Mouse (Mus musculus) testis, adult 2 months (tissue): Measurements from ENCODE around the gene Dnajc5. TPM values are rescaled to one million over a fixed set of nuclear protein-coding genes. Genes with fewer than 3 reads are reported as not detected.

Source experiments
- H3K27ac ChIP-seq: fragments of 200-500 bp; 2 replicates; pipeline ENCODE4 v1.5.1; 2012; ENCODE audit warnings: low read depth, low read length; ENCODE audit not compliant: control insufficient read depth, insufficient read depth
- H3K27me3 ChIP-seq: fragments of 200-500 bp; 2 replicates; pipeline ENCODE4 v1.6.1; 2012; ENCODE audit warnings: mild to moderate bottlenecking, low read length, moderate library complexity; ENCODE audit not compliant: control insufficient read depth, insufficient read depth
- H3K36me3 ChIP-seq: fragments of 200-500 bp; 2 replicates; pipeline ENCODE4 v1.6.1; 2012; ENCODE audit warnings: mild to moderate bottlenecking, low read length; ENCODE audit not compliant: control insufficient read depth, insufficient read depth
- H3K4me1 ChIP-seq: fragments of 200-500 bp; 2 replicates; pipeline ENCODE4 v1.6.1; 2012; ENCODE audit warnings: low read length; ENCODE audit not compliant: control insufficient read depth, insufficient read depth
- H3K4me3 ChIP-seq: fragments of 200-500 bp; 2 replicates; pipeline ENCODE4 v1.5.1; 2012; ENCODE audit warnings: low read depth, mild to moderate bottlenecking, low read length, moderate library complexity, mixed read lengths; ENCODE audit not compliant: control insufficient read depth
- CTCF ChIP-seq: fragments of 200-500 bp; IDR thresholded peaks from 2 replicates; pipeline ENCODE4 v1.5.1; 2012; ENCODE audit warnings: low read depth, mild to moderate bottlenecking, inconsistent platforms, low read length, moderate library complexity; ENCODE audit not compliant: control insufficient read depth, insufficient read depth, insufficient replicate concordance
- POLR2A ChIP-seq: fragments of 200-500 bp; IDR thresholded peaks from 2 replicates; pipeline ENCODE4 v1.6.1; 2012; ENCODE audit warnings: low read depth, mild to moderate bottlenecking, inconsistent platforms, low read length, moderate library complexity; ENCODE audit not compliant: control insufficient read depth
- polyA plus RNA-seq: library from polyadenylated mRNA; depleted of rRNA; stranded (reverse); fragments of >200 nt; gene quantifications from 2 replicates; pipeline ENCODE4 v1.2.3, GENCODE M21; 2012

The Dnajc5 gene
- polyA plus RNA-seq, 1 experiment = 16.6 TPM

DNA sequence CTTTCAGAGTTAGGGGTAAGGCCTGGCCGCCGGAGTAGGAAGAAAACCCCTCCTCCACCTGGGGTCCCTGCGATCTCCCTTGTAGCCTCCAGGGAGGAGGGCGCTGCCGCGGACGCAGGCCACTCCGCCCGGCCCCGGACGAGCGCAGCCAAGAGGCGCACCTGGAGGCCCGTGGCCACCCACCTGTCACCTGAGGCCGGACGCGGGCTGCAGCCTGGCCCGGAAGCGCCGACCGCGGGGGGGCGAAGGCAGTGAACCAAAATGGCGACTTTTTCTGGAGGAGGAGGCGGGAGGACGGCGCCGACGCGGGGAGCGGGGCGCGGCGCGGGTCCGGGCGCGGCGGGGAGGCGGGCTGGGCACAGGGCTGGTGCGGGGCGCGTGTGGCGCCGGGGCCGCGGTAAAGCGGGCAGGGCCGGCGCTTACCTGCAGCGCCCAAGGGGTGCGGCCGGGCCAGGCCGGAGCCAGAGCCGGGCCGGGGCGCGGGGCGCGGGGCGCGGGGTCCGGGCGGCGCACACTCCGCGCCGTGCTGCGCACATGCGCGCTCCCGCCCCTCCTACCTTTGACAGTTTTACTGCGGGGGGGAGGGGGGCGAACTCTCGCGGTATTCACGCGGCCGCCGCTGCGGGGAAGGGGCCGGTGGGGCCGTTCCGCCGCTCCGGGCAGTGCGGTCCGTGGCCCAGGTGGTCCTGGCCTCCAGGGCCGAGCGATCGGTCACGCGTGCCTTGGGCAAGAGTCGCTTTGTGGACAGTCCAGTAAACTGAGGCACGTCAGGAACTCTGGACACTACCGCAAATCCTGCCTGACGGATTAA is 72.2 kb downstream of the Dnajc5 start, which contains the start of gene Zfp512b:
Gene Zfp512b (minus strand): TSS at position 573 of the 811 bp plus-strand sequence.
- H3K4me3 ChIP-seq = peak within 1 kb of the TSS; percentile 100
- H3K27me3 ChIP-seq = no peaks in the 10 kb centered on the region
- TF ChIP-seq POLR2A (peak; percentile 97), CTCF (no peak)
- H3K27ac ChIP-seq = peak within 1 kb of the TSS; percentile 100
- H3K36me3 ChIP-seq = peaks cover 3% of the 10 kb centered on the region
- peaks cover 6% of the 10 kb centered on the region for H3K4me1 ChIP-seq

DNA sequence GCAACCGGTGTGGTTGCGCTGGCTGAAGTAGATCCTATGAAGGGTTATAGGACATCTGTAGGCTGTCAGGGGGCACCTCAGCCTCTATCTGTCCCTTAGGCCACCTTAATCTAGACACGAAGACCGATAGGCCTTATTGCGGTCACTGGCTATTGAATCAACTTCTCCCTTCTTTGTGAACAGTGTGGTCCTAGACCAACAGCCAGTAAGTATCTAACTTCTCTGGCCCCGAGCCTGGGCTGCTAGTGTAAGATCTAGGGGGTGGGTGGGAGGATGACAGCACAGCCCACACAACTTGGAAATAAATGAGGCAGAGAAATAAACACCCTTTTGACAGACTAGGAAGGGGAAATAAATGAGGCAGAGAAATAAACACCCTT is 72.7 kb downstream of the Dnajc5 start:
- TF ChIP-seq POLR2A (no peak), CTCF (no peak)
- Histone ChIP-seq H3K4me3 (peak overlapping the region; percentile 100), H3K27me3 (no peaks in the 10 kb centered on the region), H3K36me3 (peaks cover 3% of the 10 kb centered on the region), H3K27ac (peak overlapping the region; percentile 100), H3K4me1 (peaks cover 6% of the 10 kb centered on the region)

DNA sequence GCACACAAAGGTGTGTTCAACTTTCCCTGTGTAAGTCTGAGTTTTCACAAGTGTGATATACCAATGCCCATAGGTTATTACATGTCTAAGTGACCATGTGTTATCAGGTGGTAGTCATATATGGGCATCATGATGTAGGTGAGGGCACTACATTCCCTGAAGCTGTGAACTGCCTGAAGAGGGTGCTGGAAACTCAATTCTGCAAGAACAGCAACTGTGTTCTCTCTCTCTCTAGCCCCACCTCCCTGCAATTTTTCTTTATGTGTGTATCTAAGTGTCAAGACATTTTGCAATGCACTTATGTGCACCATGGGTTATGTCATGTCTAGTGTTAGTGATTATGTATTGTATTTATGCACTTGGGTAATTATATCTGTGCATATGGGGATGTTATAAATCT is 73.7 kb downstream of the Dnajc5 start:
- peaks cover 11% of the 10 kb centered on the region for H3K4me1 ChIP-seq
- no peak for TF ChIP-seq CTCF
- TF ChIP-seq POLR2A = no peak
- peak overlapping the region; percentile 70 for H3K4me3 ChIP-seq
- no peak overlapping the region for H3K27ac ChIP-seq
- peaks cover 2% of the 10 kb centered on the region for H3K36me3 ChIP-seq
- no peaks in the 10 kb centered on the region for H3K27me3 ChIP-seq

DNA sequence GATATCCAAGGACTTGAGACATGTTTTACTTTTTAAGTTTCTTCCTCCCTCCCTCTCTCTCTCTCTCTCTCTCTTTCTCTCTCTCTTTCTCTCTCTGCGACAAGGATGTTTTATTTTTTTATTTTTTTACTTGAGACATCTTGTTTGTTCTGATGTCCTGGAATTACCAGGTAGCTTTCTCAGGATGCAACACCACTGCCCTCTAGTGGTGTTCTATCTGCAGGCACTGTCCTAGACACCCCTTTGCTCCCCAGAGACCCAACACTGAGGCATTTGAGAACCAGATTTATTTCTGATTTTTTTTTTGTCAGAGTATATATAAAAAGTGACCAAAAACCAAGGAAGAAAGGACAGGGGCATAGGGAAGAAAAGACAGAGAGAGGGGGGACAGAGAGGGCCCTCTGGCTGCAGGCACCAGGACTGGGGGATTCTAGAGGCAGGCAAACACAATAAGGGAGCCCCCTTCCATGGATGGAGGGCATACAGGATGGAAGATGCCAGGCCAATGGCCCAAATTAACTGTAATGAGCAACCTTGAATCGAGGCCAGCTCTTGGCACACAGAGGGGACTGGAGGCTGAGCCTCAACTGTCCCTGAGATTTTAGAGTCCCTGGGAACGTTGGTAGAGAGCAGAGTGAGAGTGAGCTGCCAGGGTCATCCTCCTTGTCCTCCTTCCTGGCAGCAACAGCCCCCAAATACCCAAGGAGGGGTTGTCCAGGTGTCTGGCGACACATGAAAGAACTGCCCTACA is 74.8 kb downstream of the Dnajc5 start:
- Histone ChIP-seq H3K27me3 (no peaks in the 10 kb centered on the region), H3K4me1 (peaks cover 17% of the 10 kb centered on the region), H3K36me3 (peaks cover 2% of the 10 kb centered on the region), H3K27ac (peak overlapping the region; percentile 30; the same call in 1 of the 2 replicates), H3K4me3 (peak overlapping the region; percentile 56)
- TF ChIP-seq CTCF (no peak), POLR2A (no peak)

DNA sequence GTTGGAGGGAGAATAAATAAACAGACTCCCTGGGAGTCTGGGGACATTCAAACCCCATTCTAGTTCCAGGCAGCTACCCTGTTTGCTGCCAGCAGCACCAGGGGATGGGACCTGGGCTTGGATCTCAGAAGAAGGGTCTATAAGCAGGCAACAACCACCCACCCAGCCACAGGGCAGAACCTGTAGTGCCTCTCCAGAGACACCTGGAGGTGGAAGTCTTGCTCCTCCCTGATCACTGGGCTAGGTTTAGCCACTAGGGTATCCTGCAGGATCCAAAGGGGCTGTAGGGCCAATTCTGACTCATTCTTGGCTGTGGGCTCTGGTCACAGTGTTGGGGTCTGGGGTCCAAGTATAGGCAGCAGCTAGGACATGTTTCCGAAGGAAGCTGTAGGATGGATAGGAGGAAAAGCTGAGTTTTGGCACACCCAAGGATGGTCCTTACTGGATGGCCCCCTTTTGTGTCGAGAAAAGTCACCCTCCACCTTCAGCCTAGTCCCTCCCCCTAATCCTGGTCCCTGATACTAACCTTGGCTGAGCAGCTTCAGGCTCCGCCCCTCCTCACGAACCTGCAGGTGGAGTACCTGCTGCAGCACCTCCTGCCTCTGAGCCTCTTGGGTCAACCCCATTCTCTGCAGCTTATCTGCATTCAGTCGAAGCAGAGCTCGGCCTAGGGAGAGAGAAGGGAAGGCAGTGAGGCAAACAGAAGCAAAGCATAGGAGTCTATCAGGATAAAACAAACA is 76.1 kb downstream of the Dnajc5 start:
- H3K4me3 ChIP-seq = peak overlapping the region; percentile 14
- H3K27ac ChIP-seq = no peak overlapping the region
- H3K4me1 ChIP-seq = peaks cover 25% of the 10 kb centered on the region
- peaks cover 2% of the 10 kb centered on the region for H3K36me3 ChIP-seq
- no peaks in the 10 kb centered on the region for H3K27me3 ChIP-seq
- TF ChIP-seq CTCF (no peak), POLR2A (no peak)

DNA sequence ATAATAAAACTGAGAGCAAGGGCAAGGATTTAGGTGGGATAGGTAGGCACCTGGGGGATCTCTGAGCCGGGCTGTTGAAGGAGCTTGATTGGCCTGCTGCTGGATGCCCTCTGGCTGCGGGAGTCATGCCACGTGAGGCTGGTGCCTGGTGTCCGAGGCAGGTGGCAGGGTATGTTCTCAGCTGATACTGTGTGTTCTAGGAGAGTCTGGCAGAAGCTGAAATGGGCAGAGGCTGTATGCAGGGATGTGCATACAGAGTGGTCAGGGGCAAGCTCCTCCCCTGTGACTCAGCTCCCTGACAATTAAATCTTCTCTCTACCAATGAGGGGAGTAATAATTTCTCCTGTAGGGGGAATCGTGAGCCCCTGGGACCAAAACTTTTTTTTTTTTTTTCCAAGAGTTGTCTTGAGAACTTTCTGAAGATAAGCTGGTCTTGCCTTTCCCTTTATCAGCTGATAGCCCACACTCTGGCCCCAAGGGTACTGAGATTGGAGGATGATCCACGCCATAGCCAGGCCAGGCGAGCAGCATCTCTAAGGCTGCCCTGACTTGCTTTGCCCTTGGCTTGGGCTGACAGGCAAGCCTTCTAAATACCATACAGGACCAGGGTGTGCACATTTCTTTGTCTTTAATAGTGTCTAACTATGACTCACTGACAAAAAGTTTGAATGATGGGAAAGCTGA is 77.2 kb downstream of the Dnajc5 start:
- H3K36me3 ChIP-seq = peaks cover 2% of the 10 kb centered on the region
- peak overlapping the region; percentile 18 for H3K27ac ChIP-seq
- H3K27me3 ChIP-seq = no peaks in the 10 kb centered on the region
- H3K4me3 ChIP-seq = peak overlapping the region; percentile 53
- peaks cover 21% of the 10 kb centered on the region for H3K4me1 ChIP-seq
- TF ChIP-seq CTCF = no peak
- TF ChIP-seq POLR2A = no peak; the same call in 1 of the 2 replicates
